Mouse (Mus musculus): ENCODE measurements around the gene Grin2a. TPM values are rescaled to one million over a fixed set of nuclear protein-coding genes. Genes with fewer than 3 reads are reported as not detected.

Gene Grin2a
- total and polyA plus RNA-seq, 2 experiments: not detected

- TF ChIP-seq POLR2A (IDR thresholded peaks at IDR 0.05; ENCODE audit: extremely low read depth, insufficient read depth, low read length): no peak
- TF ChIP-seq CTCF (IDR thresholded peaks at IDR 0.05; ENCODE audit: low read depth, low read length): no peak
- no peaks in the 10 kb centered on the region for H3K79me2 ChIP-seq (ENCODE audit: control insufficient read depth, insufficient read depth, low read length)
Observed at GRCm38 (mm10) chr16:9749661-9750060, 245.7 kb downstream of the Grin2a start.

GRCm38 (mm10) chr16:9742443-9742842 is 252.9 kb downstream of the Grin2a start:
- Histone ChIP-seq H3K27me3 (ENCODE audit: control insufficient read depth, insufficient read depth, low read length) (no peaks in the 10 kb centered on the region), H3K4me3 (ENCODE audit: insufficient read depth, low read depth, low read length) (no peak overlapping the region), H3K9ac (ENCODE audit: low read depth, low read length) (no peak overlapping the region), H3K79me2 (ENCODE audit: control insufficient read depth, insufficient read depth, low read length) (no peaks in the 10 kb centered on the region), H3K36me3 (ENCODE audit: control insufficient read depth, insufficient read depth, low read length) (no peaks in the 10 kb centered on the region), H3K4me1 (ENCODE audit: control insufficient read depth, insufficient read depth, low read length) (no peaks in the 10 kb centered on the region), H3K27ac (replicated peaks; ENCODE audit: insufficient read depth, low read depth, low read length) (no peak overlapping the region)
- WGBS: 91% methylated on average over 6 of the region's 6 CpGs
- DNase-seq (ENCODE audit: extremely low read depth, low read depth, low spot score): no peak
- TF ChIP-seq POLR2A (IDR thresholded peaks at IDR 0.05; ENCODE audit: extremely low read depth, insufficient read depth, low read length): no peak
- TF ChIP-seq CTCF (IDR thresholded peaks at IDR 0.05; ENCODE audit: low read depth, low read length): no peak

More at GRCm38 (mm10) chr16:9749661-9750060, 245.7 kb downstream of the Grin2a start:
- Histone ChIP-seq H3K27ac (replicated peaks; ENCODE audit: insufficient read depth, low read depth, low read length) (no peak overlapping the region), H3K9ac (ENCODE audit: low read depth, low read length) (no peak overlapping the region), H3K27me3 (ENCODE audit: control insufficient read depth, insufficient read depth, low read length) (no peaks in the 10 kb centered on the region), H3K36me3 (ENCODE audit: control insufficient read depth, insufficient read depth, low read length) (no peaks in the 10 kb centered on the region), H3K4me3 (ENCODE audit: insufficient read depth, low read depth, low read length) (no peak overlapping the region), H3K4me1 (ENCODE audit: control insufficient read depth, insufficient read depth, low read length) (no peaks in the 10 kb centered on the region)
- WGBS: 89% methylated on average over 3 of the region's 3 CpGs
- no peak for DNase-seq (ENCODE audit: extremely low read depth, low read depth, low spot score)

DNA sequence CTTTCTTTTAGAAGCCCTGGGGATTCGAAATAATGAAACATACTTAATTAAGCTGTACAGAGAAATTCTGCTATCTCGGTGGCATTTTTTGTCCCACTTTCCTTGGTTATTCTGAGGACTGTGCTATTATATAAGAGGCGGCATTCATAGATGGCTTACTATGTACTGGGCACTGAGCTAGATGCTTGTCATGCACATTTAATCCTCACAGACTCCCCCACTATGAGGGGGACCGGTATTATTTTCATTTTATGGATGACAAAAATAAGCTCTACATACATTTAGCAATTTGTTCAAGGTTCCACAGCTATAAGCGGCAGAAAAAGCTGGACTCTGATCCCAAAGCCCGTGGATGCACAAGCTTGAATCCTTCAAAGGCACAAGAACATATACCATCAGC is 256.7 kb downstream of the Grin2a start:
- no peak for DNase-seq (ENCODE audit: extremely low read depth, low read depth, low spot score)
- Histone ChIP-seq H3K79me2 (ENCODE audit: control insufficient read depth, insufficient read depth, low read length) (no peaks in the 10 kb centered on the region), H3K36me3 (ENCODE audit: control insufficient read depth, insufficient read depth, low read length) (no peaks in the 10 kb centered on the region), H3K4me1 (ENCODE audit: control insufficient read depth, insufficient read depth, low read length) (no peaks in the 10 kb centered on the region), H3K27me3 (ENCODE audit: control insufficient read depth, insufficient read depth, low read length) (no peaks in the 10 kb centered on the region), H3K27ac (replicated peaks; ENCODE audit: insufficient read depth, low read depth, low read length) (no peak overlapping the region), H3K9ac (ENCODE audit: low read depth, low read length) (no peak overlapping the region), H3K4me3 (ENCODE audit: insufficient read depth, low read depth, low read length) (no peak overlapping the region)
- no peak for TF ChIP-seq CTCF (IDR thresholded peaks at IDR 0.05; ENCODE audit: low read depth, low read length)
- TF ChIP-seq POLR2A (IDR thresholded peaks at IDR 0.05; ENCODE audit: extremely low read depth, insufficient read depth, low read length): no peak
- WGBS: 81% methylated on average over 6 of the region's 6 CpGs

- Histone ChIP-seq H3K9ac (ENCODE audit: low read depth, low read length) (no peak overlapping the region), H3K4me1 (ENCODE audit: control insufficient read depth, insufficient read depth, low read length) (no peaks in the 10 kb centered on the region), H3K27ac (replicated peaks; ENCODE audit: insufficient read depth, low read depth, low read length) (no peak overlapping the region), H3K27me3 (ENCODE audit: control insufficient read depth, insufficient read depth, low read length) (no peaks in the 10 kb centered on the region), H3K36me3 (ENCODE audit: control insufficient read depth, insufficient read depth, low read length) (no peaks in the 10 kb centered on the region), H3K4me3 (ENCODE audit: insufficient read depth, low read depth, low read length) (no peak overlapping the region), H3K79me2 (ENCODE audit: control insufficient read depth, insufficient read depth, low read length) (no peaks in the 10 kb centered on the region)
- DNase-seq (ENCODE audit: extremely low read depth, low read depth, low spot score): no peak
- WGBS: 26% methylated on average over 2 of the region's 2 CpGs
- TF ChIP-seq CTCF (IDR thresholded peaks at IDR 0.05; ENCODE audit: low read depth, low read length) (peak; percentile 37; the same call in 1 of the 2 replicates), POLR2A (IDR thresholded peaks at IDR 0.05; ENCODE audit: extremely low read depth, insufficient read depth, low read length) (no peak)
Observed at GRCm38 (mm10) chr16:9737131-9737530, 258.2 kb downstream of the Grin2a start.

GRCm38 (mm10) chr16:9735365-9736080 is 259.8 kb downstream of the Grin2a start:
- Histone ChIP-seq H3K79me2 (ENCODE audit: control insufficient read depth, insufficient read depth, low read length) (no peaks in the 10 kb centered on the region), H3K9ac (ENCODE audit: low read depth, low read length) (no peak overlapping the region), H3K27ac (replicated peaks; ENCODE audit: insufficient read depth, low read depth, low read length) (no peak overlapping the region), H3K36me3 (ENCODE audit: control insufficient read depth, insufficient read depth, low read length) (no peaks in the 10 kb centered on the region), H3K4me3 (ENCODE audit: insufficient read depth, low read depth, low read length) (no peak overlapping the region), H3K4me1 (ENCODE audit: control insufficient read depth, insufficient read depth, low read length) (no peaks in the 10 kb centered on the region), H3K27me3 (ENCODE audit: control insufficient read depth, insufficient read depth, low read length) (no peaks in the 10 kb centered on the region)
- TF ChIP-seq POLR2A (IDR thresholded peaks at IDR 0.05; ENCODE audit: extremely low read depth, insufficient read depth, low read length) (no peak), CTCF (IDR thresholded peaks at IDR 0.05; ENCODE audit: low read depth, low read length) (peak; percentile 22; the same call in 1 of the 2 replicates)
- WGBS: 96% methylated on average over 8 of the region's 8 CpGs
- DNase-seq (ENCODE audit: extremely low read depth, low read depth, low spot score): no peak

GRCm38 (mm10) chr16:9727603-9728002 is 267.8 kb downstream of the Grin2a start:
- H3K27ac ChIP-seq (replicated peaks; ENCODE audit: insufficient read depth, low read depth, low read length): no peak overlapping the region
- H3K4me3 ChIP-seq (ENCODE audit: insufficient read depth, low read depth, low read length): no peak overlapping the region
- H3K9ac ChIP-seq (ENCODE audit: low read depth, low read length): no peak overlapping the region
- no peaks in the 10 kb centered on the region for H3K79me2 ChIP-seq (ENCODE audit: control insufficient read depth, insufficient read depth, low read length)
- DNase-seq (ENCODE audit: extremely low read depth, low read depth, low spot score): no peak
- H3K27me3 ChIP-seq (ENCODE audit: control insufficient read depth, insufficient read depth, low read length): no peaks in the 10 kb centered on the region
- no peaks in the 10 kb centered on the region for H3K4me1 ChIP-seq (ENCODE audit: control insufficient read depth, insufficient read depth, low read length)
- no peaks in the 10 kb centered on the region for H3K36me3 ChIP-seq (ENCODE audit: control insufficient read depth, insufficient read depth, low read length)
- no peak for TF ChIP-seq CTCF (IDR thresholded peaks at IDR 0.05; ENCODE audit: low read depth, low read length)
- TF ChIP-seq POLR2A (IDR thresholded peaks at IDR 0.05; ENCODE audit: extremely low read depth, insufficient read depth, low read length): no peak
- 98% methylated on average over 5 of the region's 5 CpGs for WGBS

Measured in liver, adult 2 months (tissue).